Mouse (Mus musculus) intestine, embryonic 16.5 days (tissue): ENCODE results near the gene Ddr2. TPM values are rescaled to one million over a fixed set of nuclear protein-coding genes. Genes with fewer than 3 reads are reported as not detected.
"Not testable (repeated sequence)": the region's sequence is repeated elsewhere in the genome, so short reads cannot be mapped to it uniquely, and the experiment has no call there.

Source experiments
- ATAC-seq: fragments of 200-750 bp; cut with Nextera tagmentation; 2 replicates; pipeline ENCODE4 v1.8.0; 2017; ENCODE audit warnings: moderate TSS enrichment, moderate library complexity
- H3K27ac ChIP-seq: fragments of 300-500 bp; sonication (generic); 2 replicates; pipeline ENCODE4 v1.5.1; 2014; ENCODE audit warnings: mild to moderate bottlenecking, low read length
- H3K27me3 ChIP-seq: fragments of 300-500 bp; sonication (generic); replicated peaks from 2 replicates; pipeline ENCODE4 v1.6.1; 2014; ENCODE audit warnings: low read length, control low read depth, mixed read lengths; ENCODE audit not compliant: control insufficient read depth, insufficient read depth
- H3K36me3 ChIP-seq: fragments of 300-500 bp; sonication (generic); 2 replicates; pipeline ENCODE4 v1.6.1; 2014; ENCODE audit warnings: low read length, control low read depth; ENCODE audit not compliant: control insufficient read depth, insufficient read depth
- H3K4me1 ChIP-seq: fragments of 300-500 bp; sonication (generic); 2 replicates; pipeline ENCODE4 v1.6.1; 2014; ENCODE audit warnings: low read length, control low read depth, mixed read lengths; ENCODE audit not compliant: control insufficient read depth, insufficient read depth
- H3K4me2 ChIP-seq: fragments of 300-500 bp; sonication (generic); 2 replicates; pipeline ENCODE4 v1.6.1; 2014; ENCODE audit warnings: low read depth, low read length, control low read depth
- H3K4me3 ChIP-seq: fragments of 300-500 bp; sonication (generic); 2 replicates; pipeline ENCODE4 v1.5.1; 2014; ENCODE audit warnings: mild to moderate bottlenecking, low read length
- H3K9ac ChIP-seq: fragments of 300-500 bp; sonication (generic); 2 replicates; pipeline ENCODE4 v1.6.1; 2014; ENCODE audit warnings: low read depth, low read length
- H3K9me3 ChIP-seq: fragments of 300-500 bp; sonication (generic); 2 replicates; pipeline ENCODE4 v1.6.1; 2016; ENCODE audit warnings: low read length, control low read depth; ENCODE audit not compliant: control insufficient read depth
- WGBS: fragments of 180-500 bp; shearing (Covaris S2); extraction: QIAGEN DNeasy Blood & Tissue Kit; methylation state at CpG from one replicate; pipeline ENCODE4 v1.1.7; 2014; 5-methylcytosine and 5-hydroxymethylcytosine counted together
- polyA plus RNA-seq: library from polyadenylated mRNA; unstranded; fragments of >200 nt; fragmentation: Nextera tagmentation; extraction: Ambion mirVana; gene quantifications from 2 replicates; pipeline ENCODE4 v1.2.1, GENCODE M21; 2015

Gene Ddr2
- polyA plus RNA-seq, 1 experiment from 2014 or later, result 31.9 TPM

DNA sequence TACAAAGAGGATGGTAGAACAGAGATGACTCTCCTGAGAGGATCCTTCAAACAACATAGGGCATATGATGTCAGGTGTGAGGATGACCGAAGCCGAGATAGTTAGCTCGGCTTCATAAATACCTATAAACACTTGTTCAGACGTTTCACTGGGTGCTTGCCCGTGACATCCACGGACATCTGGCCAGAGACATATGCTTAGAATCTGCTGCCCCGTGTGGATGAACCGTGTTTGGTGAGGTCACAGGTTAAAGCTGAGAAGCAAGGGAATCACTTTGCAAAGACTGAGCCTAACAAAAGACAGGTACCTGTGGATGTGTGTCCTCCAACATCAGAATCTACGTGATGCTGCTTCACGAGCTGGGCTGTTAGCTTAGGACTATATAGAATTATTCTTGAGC is 1.7 kb upstream of the Ddr2 start:
- ATAC-seq, result no peak
- Histone ChIP-seq H3K4me2 (no peak overlapping the region), H3K4me3 (no peak overlapping the region), H3K9ac (no peak overlapping the region), H3K27me3 (no peaks in the 10 kb centered on the region), H3K27ac (no peak overlapping the region), H3K4me1 (peaks cover 9% of the 10 kb centered on the region; the same call in 1 of the 2 replicates), H3K9me3 (no peaks in the 10 kb centered on the region), H3K36me3 (no peaks in the 10 kb centered on the region)
- WGBS, result 88% methylated on average over 10 of the region's 10 CpGs

DNA sequence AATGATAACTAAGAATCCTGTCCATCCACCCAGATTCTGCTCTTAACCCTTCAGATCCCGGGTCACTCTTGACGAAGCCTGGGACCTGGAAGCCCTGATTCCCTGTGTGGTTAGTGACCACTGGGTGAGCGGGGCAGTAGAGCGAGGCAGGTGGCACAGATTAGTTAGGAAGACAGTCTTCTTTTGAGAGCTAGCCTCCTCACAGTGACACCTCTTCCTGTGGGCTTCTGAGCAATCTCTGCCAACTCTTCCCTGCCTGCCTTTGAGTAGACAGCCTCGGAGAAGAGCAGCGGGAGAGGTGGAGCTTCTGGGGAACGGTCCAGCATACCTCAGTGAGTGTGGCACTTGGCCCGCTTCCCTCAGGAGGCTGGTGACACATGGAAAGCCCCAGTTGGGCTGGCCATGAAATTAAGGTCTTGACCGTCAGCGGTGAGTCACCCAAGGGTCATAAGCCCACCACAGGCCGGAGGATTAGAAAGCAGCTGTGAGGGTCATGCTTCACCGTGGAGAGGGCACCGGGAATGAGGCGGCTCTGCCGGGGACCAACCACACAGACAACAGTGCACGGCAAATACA is 1.2 kb upstream of the Ddr2 start:
- peaks cover 9% of the 10 kb centered on the region; the same call in 1 of the 2 replicates for H3K4me1 ChIP-seq
- H3K36me3 ChIP-seq, result no peaks in the 10 kb centered on the region
- H3K4me2 ChIP-seq, result 0 out of 2 replicates have a peak overlapping the region, but pooled peaks have one; percentile 44
- H3K9me3 ChIP-seq, result no peaks in the 10 kb centered on the region
- H3K27ac ChIP-seq, result peak overlapping the region; percentile 46; the same call in 1 of the 2 replicates
- WGBS, result 79% methylated on average over 16 of the region's 16 CpGs
- no peak overlapping the region for H3K9ac ChIP-seq
- H3K27me3 ChIP-seq, result no peaks in the 10 kb centered on the region
- ATAC-seq, result no peak
- no peak overlapping the region for H3K4me3 ChIP-seq

- Histone ChIP-seq H3K9ac (peak overlapping the region; percentile 61), H3K27ac (peak overlapping the region; percentile 94), H3K9me3 (no peaks in the 10 kb centered on the region), H3K27me3 (no peaks in the 10 kb centered on the region), H3K4me3 (peak overlapping the region; percentile 49), H3K36me3 (no peaks in the 10 kb centered on the region), H3K4me2 (peak overlapping the region; percentile 44), H3K4me1 (peaks cover 9% of the 10 kb centered on the region; the same call in 1 of the 2 replicates)
- ATAC-seq, result peak; percentile 70
- 54% methylated on average over 19 of the region's 19 CpGs for WGBS
These were observed 616 bp downstream of the Ddr2 start for GRCm38 (mm10) chr1:170109776-170110515.

DNA sequence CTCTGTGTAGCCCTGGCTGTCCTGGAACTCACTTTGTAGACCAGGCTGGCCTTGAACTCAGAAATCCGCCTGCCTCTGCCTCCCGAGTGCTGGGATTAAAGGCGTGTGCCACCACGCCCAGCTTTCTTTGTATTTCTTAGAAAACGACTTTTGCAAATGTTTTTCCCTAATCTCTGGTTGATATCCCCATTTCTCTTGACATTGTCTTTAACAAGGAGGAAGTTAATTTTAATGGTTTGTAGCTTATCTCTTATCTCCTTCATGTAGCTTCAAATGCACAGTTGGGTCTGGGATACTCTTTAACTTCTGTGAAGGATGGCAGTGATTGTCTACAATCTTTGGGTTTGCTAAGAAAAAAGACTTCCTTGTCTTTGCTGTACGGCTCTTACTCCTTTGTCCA is 7.7 kb downstream of the Ddr2 start:
- H3K27me3 ChIP-seq, H3K27ac ChIP-seq, H3K4me3 ChIP-seq, H3K9me3 ChIP-seq, ATAC-seq, H3K36me3 ChIP-seq, H3K9ac ChIP-seq, H3K4me1 ChIP-seq, H3K4me2 ChIP-seq: not testable (repeated sequence)
- 89% methylated on average over 6 of the region's 6 CpGs for WGBS

- ATAC-seq, result no peak
- Histone ChIP-seq H3K27me3 (no peaks in the 10 kb centered on the region), H3K4me1 (no peaks in the 10 kb centered on the region), H3K4me2 (no peak overlapping the region), H3K9me3 (no peaks in the 10 kb centered on the region), H3K9ac (no peak overlapping the region), H3K4me3 (no peak overlapping the region), H3K36me3 (no peaks in the 10 kb centered on the region), H3K27ac (no peak overlapping the region)
- WGBS, result 88% methylated on average over 7 of the region's 7 CpGs
These were observed 23.9 kb downstream of the Ddr2 start for GRCm38 (mm10) chr1:170086631-170087030.

DNA sequence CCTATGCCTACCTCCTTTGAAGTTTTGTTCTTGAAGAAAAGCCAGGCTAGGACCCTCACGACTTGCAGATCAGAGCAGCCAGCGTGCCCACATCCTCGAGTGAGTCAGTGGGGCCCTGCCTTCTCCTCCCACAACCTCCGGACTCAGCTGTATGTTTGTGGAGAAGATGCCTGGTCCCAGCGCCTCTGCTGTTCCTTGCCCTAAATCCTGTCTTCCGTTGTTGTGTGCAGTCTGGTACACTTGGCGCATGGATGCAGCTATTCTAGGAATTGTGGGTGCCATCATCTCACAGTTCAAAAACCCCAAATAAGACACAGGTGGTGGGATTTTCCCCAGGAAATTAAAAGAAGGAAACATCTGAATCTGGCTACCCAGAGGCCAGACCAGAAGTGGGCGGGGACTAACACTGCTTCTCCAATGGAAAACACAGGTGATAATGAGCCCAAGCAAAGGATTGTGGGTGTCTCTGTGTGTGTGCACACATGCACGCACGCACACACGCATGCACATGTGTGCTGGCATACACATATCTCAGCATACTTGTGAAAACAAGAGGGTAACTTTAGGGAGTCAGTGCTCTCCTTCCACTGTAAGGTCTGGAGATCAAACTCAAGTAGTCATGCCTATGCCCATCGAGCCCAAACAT is 26.3 kb downstream of the Ddr2 start:
- ATAC-seq, result no peak
- Histone ChIP-seq H3K4me3 (no peak overlapping the region), H3K27me3 (no peaks in the 10 kb centered on the region), H3K4me2 (no peak overlapping the region), H3K4me1 (no peaks in the 10 kb centered on the region), H3K9ac (no peak overlapping the region), H3K36me3 (no peaks in the 10 kb centered on the region), H3K9me3 (no peaks in the 10 kb centered on the region), H3K27ac (no peak overlapping the region)
- 86% methylated on average over 12 of the region's 12 CpGs for WGBS

DNA sequence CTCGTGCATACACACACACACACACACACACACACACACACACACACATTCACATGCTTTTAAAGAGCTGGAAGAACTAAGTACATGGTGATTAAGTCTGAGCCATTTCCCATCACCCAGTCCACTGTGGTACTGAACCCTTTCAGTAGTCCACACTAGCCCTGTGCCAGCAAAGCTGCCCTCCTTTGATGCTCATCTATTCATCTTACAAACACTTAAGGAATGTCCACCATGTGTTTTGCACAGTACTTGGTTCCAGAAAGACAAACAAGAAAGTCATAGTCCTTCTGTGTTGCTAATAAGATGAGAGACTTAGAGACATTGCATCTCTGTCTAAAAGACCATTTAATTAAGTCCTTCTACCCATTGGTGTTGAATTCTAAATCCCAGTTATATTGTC is 29.7 kb downstream of the Ddr2 start:
- no peak for ATAC-seq
- Histone ChIP-seq H3K36me3 (no peaks in the 10 kb centered on the region), H3K4me1 (no peaks in the 10 kb centered on the region), H3K9me3 (no peaks in the 10 kb centered on the region), H3K4me3 (no peak overlapping the region), H3K9ac (no peak overlapping the region), H3K4me2 (no peak overlapping the region), H3K27me3 (no peaks in the 10 kb centered on the region), H3K27ac (no peak overlapping the region)
- 79% methylated on average over 1 of the region's 1 CpGs for WGBS

DNA sequence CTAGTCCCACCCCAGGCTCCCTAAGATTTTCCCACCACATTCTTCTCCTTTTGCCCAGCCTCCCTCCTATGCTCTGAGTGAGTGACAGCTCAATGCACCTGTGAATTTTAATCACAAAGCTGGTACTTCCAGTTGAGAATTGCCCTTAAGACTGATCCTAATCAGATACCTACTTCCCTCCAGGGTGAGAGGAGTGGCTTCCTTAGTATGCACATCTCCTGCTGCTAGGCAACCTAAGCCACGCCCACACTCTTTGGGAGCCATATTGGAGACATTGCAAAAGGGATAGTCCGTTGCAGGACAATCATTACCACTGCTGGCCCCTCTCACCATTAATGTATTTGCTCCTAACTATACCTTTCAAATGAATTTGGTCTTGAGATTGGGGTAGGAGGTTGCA is 31.1 kb downstream of the Ddr2 start:
- Histone ChIP-seq H3K27me3 (no peaks in the 10 kb centered on the region), H3K27ac (no peak overlapping the region), H3K4me3 (no peak overlapping the region), H3K36me3 (no peaks in the 10 kb centered on the region), H3K9me3 (no peaks in the 10 kb centered on the region), H3K9ac (no peak overlapping the region), H3K4me2 (no peak overlapping the region), H3K4me1 (no peaks in the 10 kb centered on the region)
- WGBS, result 75% methylated on average over 2 of the region's 2 CpGs
- ATAC-seq, result no peak

DNA sequence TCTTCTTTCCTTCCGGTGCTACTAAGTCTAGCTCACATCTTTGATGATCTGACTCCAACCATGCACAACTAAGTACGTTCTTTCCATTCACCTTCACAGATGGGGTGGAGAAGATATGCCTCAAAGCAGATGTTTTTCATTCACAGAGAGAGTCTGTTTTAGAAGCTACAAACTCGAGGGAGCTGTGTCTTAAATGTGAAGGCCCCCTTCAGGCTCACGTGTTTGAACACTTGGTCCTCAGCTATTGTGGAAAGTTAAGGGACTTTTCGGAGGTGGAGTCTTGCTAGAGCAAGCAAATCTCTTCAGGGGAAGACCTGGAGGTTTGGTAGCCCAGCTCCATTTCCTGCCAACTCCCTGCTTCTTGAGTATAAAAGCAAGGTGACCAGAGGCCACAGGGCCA is 34.2 kb downstream of the Ddr2 start:
- no peak overlapping the region for H3K4me3 ChIP-seq
- H3K4me1 ChIP-seq, result no peaks in the 10 kb centered on the region
- no peaks in the 10 kb centered on the region for H3K9me3 ChIP-seq
- H3K9ac ChIP-seq, result no peak overlapping the region
- 86% methylated on average over 5 of the region's 5 CpGs for WGBS
- H3K4me2 ChIP-seq, result no peak overlapping the region
- H3K27me3 ChIP-seq, result no peaks in the 10 kb centered on the region
- H3K36me3 ChIP-seq, result no peaks in the 10 kb centered on the region
- H3K27ac ChIP-seq, result no peak overlapping the region
- ATAC-seq, result no peak
